Mouse (Mus musculus): ENCODE measurements at regions not wholly inside any gene's neighbourhood (a gene's known extent, or its start where the extent isn't known, plus 50 kb on each side); places are given as distances from the start of the nearest gene placed in this dataset.
A peak's percentile ranks its signal among the peaks of the same experiment; 100 is the strongest.

- H3K36me3 ChIP-seq (replicated peaks; ENCODE audit: control insufficient read depth, insufficient read depth, low read depth) = no peaks in the 10 kb centered on the region
- no peak overlapping the region for H3K4me3 ChIP-seq (ENCODE audit: insufficient read depth in 1 of 2, low read depth in 2 of 2, low read length in 2 of 2)
- no peak overlapping the region for H3K9ac ChIP-seq (replicated peaks)
- no peak overlapping the region for H3K4me2 ChIP-seq (ENCODE audit: low read depth)
- H3K27ac ChIP-seq = no peak overlapping the region
- DNase-seq (ENCODE audit: low read depth in 3 of 3, low spot score in 3 of 3) = no peak
- TF ChIP-seq EP300 (IDR thresholded peaks at IDR 0.05; ENCODE audit: low read depth) = no peak
- TF ChIP-seq CTCF (IDR thresholded peaks at IDR 0.05; ENCODE audit: low read depth) = no peak
- 68% methylated on average over 4 of the region's 4 CpGs for WGBS (ENCODE audit: insufficient replicate concordance)
- H3K4me1 ChIP-seq (replicated peaks; ENCODE audit: control insufficient read depth in 2 of 2, insufficient read depth in 2 of 2, low read length in 1 of 2) = no peaks in the 10 kb centered on the region
- H3K27me3 ChIP-seq (ENCODE audit: control insufficient read depth, insufficient read depth, low read length) = no peaks in the 10 kb centered on the region
- no peak for ATAC-seq (ENCODE audit: insufficient read depth)
- no peaks in the 10 kb centered on the region for H3K9me3 ChIP-seq (ENCODE audit: control insufficient read depth, low read length)
These were observed 160.1 kb upstream of the Car8 start for GRCm38 (mm10) chr4:8398969-8399368.

DNA sequence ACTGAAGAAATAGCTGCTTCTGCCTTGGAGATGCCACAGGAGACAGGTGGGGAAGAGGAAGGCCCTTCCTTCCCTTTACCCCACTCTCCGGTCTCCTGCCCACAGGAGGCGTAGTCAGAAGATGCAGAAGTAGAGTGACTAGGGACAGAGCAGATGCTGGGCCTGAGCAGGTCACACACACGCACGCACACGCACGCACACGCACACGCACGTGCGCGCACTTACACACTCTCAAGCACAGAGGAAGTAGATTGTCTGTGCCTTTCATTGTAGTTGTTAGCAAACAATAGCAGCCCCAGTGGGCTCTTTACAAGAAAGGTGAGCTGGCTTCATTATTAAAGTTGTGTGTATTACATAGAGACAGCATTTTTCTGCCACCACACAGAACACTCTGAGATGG is 144.3 kb upstream of the Car8 start:
- Histone ChIP-seq H3K27ac (no peak overlapping the region), H3K9me3 (ENCODE audit: control insufficient read depth, low read length) (no peaks in the 10 kb centered on the region), H3K36me3 (replicated peaks; ENCODE audit: control insufficient read depth, insufficient read depth, low read depth) (no peaks in the 10 kb centered on the region), H3K4me2 (ENCODE audit: low read depth) (no peak overlapping the region), H3K27me3 (ENCODE audit: control insufficient read depth, insufficient read depth, low read length) (no peaks in the 10 kb centered on the region), H3K9ac (replicated peaks) (no peak overlapping the region), H3K4me1 (replicated peaks; ENCODE audit: control insufficient read depth in 2 of 2, insufficient read depth in 2 of 2, low read length in 1 of 2) (no peaks in the 10 kb centered on the region), H3K4me3 (ENCODE audit: insufficient read depth in 1 of 2, low read depth in 2 of 2, low read length in 2 of 2) (no peak overlapping the region)
- ATAC-seq (ENCODE audit: insufficient read depth) = no peak
- no peak for DNase-seq (ENCODE audit: low read depth in 3 of 3, low spot score in 3 of 3)
- 76% methylated on average over 11 of the region's 11 CpGs for WGBS (ENCODE audit: insufficient replicate concordance)
- TF ChIP-seq CTCF (IDR thresholded peaks at IDR 0.05; ENCODE audit: low read depth) (no peak), EP300 (IDR thresholded peaks at IDR 0.05; ENCODE audit: low read depth) (no peak)

- H3K9ac ChIP-seq (replicated peaks) = no peak overlapping the region
- no peak overlapping the region for H3K4me2 ChIP-seq (ENCODE audit: low read depth)
- TF ChIP-seq EP300 (IDR thresholded peaks at IDR 0.05; ENCODE audit: low read depth) = no peak
- no peak for TF ChIP-seq CTCF (IDR thresholded peaks at IDR 0.05; ENCODE audit: low read depth)
- no peak for DNase-seq (ENCODE audit: low read depth in 3 of 3, low spot score in 3 of 3)
- H3K36me3 ChIP-seq (replicated peaks; ENCODE audit: control insufficient read depth, insufficient read depth, low read depth) = no peaks in the 10 kb centered on the region
- 54% methylated on average over 3 of the region's 3 CpGs for WGBS (ENCODE audit: insufficient replicate concordance)
- no peak overlapping the region for H3K4me3 ChIP-seq (ENCODE audit: insufficient read depth in 1 of 2, low read depth in 2 of 2, low read length in 2 of 2)
- no peaks in the 10 kb centered on the region for H3K9me3 ChIP-seq (ENCODE audit: control insufficient read depth, low read length)
- H3K27ac ChIP-seq = no peak overlapping the region
- H3K4me1 ChIP-seq (replicated peaks; ENCODE audit: control insufficient read depth in 2 of 2, insufficient read depth in 2 of 2, low read length in 1 of 2) = no peaks in the 10 kb centered on the region
- no peaks in the 10 kb centered on the region for H3K27me3 ChIP-seq (ENCODE audit: control insufficient read depth, insufficient read depth, low read length)
- no peak for ATAC-seq (ENCODE audit: insufficient read depth)
These were observed 143.2 kb upstream of the Car8 start for GRCm38 (mm10) chr4:8382125-8382417.

DNA sequence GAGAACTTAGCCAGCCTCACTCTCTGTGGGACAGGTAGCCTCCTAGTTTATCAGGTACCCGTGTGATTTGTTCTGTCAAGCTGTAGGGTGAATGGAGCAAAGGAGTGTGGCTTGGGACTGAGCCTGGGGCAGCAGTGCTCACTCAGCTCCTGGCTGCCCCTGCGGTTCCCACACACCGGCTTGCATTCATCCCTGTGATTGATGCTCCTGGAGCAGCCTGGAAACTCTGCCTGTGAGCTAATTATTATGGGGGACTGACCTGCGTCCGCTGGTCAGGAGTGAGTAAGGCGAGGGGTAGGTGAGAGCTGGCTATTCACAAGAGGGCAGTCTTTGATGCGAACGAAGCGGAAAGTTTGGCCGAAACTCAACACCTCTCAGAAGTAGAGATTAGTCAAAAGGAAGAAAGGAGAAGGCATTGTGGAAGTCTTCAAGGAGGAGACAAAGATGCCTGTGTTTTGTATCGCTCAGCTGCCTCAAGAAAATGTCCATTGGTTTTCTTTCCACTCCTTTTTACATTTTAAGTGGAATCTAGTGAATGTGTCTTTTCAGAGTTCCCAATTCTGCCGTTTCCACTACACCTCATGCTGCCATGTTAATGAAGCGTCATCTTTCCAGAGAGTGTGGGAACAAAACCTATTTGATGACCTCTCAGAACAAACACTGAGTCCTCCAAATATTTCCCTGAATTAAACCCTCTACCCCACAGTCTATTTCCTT is 142.7 kb upstream of the Car8 start:
- H3K36me3 ChIP-seq (replicated peaks; ENCODE audit: control insufficient read depth, insufficient read depth, low read depth) = no peaks in the 10 kb centered on the region
- no peak for DNase-seq (ENCODE audit: low read depth in 3 of 3, low spot score in 3 of 3)
- H3K9me3 ChIP-seq (ENCODE audit: control insufficient read depth, low read length) = no peaks in the 10 kb centered on the region
- no peaks in the 10 kb centered on the region for H3K27me3 ChIP-seq (ENCODE audit: control insufficient read depth, insufficient read depth, low read length)
- no peak overlapping the region for H3K27ac ChIP-seq
- H3K9ac ChIP-seq (replicated peaks) = no peak overlapping the region
- H3K4me2 ChIP-seq (ENCODE audit: low read depth) = no peak overlapping the region
- H3K4me1 ChIP-seq (replicated peaks; ENCODE audit: control insufficient read depth in 2 of 2, insufficient read depth in 2 of 2, low read length in 1 of 2) = no peaks in the 10 kb centered on the region
- no peak overlapping the region for H3K4me3 ChIP-seq (ENCODE audit: insufficient read depth in 1 of 2, low read depth in 2 of 2, low read length in 2 of 2)
- TF ChIP-seq CTCF (IDR thresholded peaks at IDR 0.05; ENCODE audit: low read depth) = no peak
- TF ChIP-seq EP300 (IDR thresholded peaks at IDR 0.05; ENCODE audit: low read depth) = no peak
- no peak for ATAC-seq (ENCODE audit: insufficient read depth)
- 57% methylated on average over 13 of the region's 13 CpGs for WGBS (ENCODE audit: insufficient replicate concordance)

- no peaks in the 10 kb centered on the region for H3K27me3 ChIP-seq (ENCODE audit: control insufficient read depth, insufficient read depth, low read length)
- no peak overlapping the region for H3K27ac ChIP-seq
- H3K9me3 ChIP-seq (ENCODE audit: control insufficient read depth, low read length) = no peaks in the 10 kb centered on the region
- TF ChIP-seq EP300 (IDR thresholded peaks at IDR 0.05; ENCODE audit: low read depth) (no peak), CTCF (IDR thresholded peaks at IDR 0.05; ENCODE audit: low read depth) (peak; percentile 58)
- no peak overlapping the region for H3K9ac ChIP-seq (replicated peaks)
- H3K36me3 ChIP-seq (replicated peaks; ENCODE audit: control insufficient read depth, insufficient read depth, low read depth) = no peaks in the 10 kb centered on the region
- H3K4me3 ChIP-seq (ENCODE audit: insufficient read depth in 1 of 2, low read depth in 2 of 2, low read length in 2 of 2) = no peak overlapping the region
- H3K4me1 ChIP-seq (replicated peaks; ENCODE audit: control insufficient read depth in 2 of 2, insufficient read depth in 2 of 2, low read length in 1 of 2) = no peaks in the 10 kb centered on the region
- no peak overlapping the region for H3K4me2 ChIP-seq (ENCODE audit: low read depth)
- ATAC-seq (ENCODE audit: insufficient read depth) (no peak), DNase-seq (ENCODE audit: low read depth in 3 of 3, low spot score in 3 of 3) (peak in 2 of 3 experiments; percentile 2 to 11)
- 36% methylated on average over 5 of the region's 5 CpGs for WGBS (ENCODE audit: insufficient replicate concordance)
These were observed 142.0 kb upstream of the Car8 start for GRCm38 (mm10) chr4:8380711-8381338.

Data from liver, embryonic 14.5 days (tissue).